Mouse (Mus musculus): Measurements from ENCODE around the gene Fam45a. TPM values are rescaled to one million over a fixed set of nuclear protein-coding genes. Genes with fewer than 3 reads are reported as not detected.
"Not testable (repeated sequence)": the region's sequence is repeated elsewhere in the genome, so short reads cannot be mapped to it uniquely, and the experiment has no call there.

Fam45a gene
- polyA plus RNA-seq, 1 experiment from 2014 or later = 39.7 TPM

GRCm38 (mm10) chr19:60795244-60795643, 16.1 kb upstream of the Fam45a start:
- no peak overlapping the region for H3K9ac ChIP-seq
- no peaks in the 10 kb centered on the region for H3K9me3 ChIP-seq
- no peaks in the 10 kb centered on the region for H3K27me3 ChIP-seq
- no peaks in the 10 kb centered on the region for H3K36me3 ChIP-seq
- H3K4me2 ChIP-seq = no peak overlapping the region
- H3K4me3 ChIP-seq = no peak overlapping the region
- H3K4me1 ChIP-seq (replicated peaks) = no peaks in the 10 kb centered on the region
- no peak for ATAC-seq (ENCODE audit: low FRiP score)
- WGBS = 94% methylated on average over 2 of the region's 2 CpGs
- H3K27ac ChIP-seq = no peak overlapping the region

DNA sequence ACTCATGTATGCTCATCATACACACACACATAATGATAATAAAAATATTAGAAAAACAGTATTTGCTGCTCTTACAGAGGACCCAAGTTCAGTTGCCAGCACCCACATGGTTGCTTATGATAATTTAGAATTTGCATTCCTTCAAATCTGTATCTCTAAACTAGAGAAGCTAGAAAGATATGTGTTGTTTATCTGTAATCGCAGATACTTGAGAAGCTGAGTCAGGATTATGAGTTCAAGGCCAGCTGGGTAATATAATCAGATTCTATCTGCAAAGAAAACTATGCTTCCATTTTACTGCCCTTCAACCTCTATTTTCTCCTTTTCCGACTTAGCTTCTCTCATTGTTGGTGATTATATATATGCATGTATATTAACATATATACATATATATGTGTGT, 14.0 kb upstream of the Fam45a start:
- Histone ChIP-seq H3K4me2 (no peak overlapping the region), H3K4me3 (no peak overlapping the region), H3K9me3 (no peaks in the 10 kb centered on the region), H3K4me1 (replicated peaks) (no peaks in the 10 kb centered on the region), H3K27me3 (no peaks in the 10 kb centered on the region), H3K9ac (no peak overlapping the region), H3K36me3 (no peaks in the 10 kb centered on the region), H3K27ac (no peak overlapping the region)
- 98% methylated on average over 2 of the region's 2 CpGs for WGBS
- no peak for ATAC-seq (ENCODE audit: low FRiP score)

DNA sequence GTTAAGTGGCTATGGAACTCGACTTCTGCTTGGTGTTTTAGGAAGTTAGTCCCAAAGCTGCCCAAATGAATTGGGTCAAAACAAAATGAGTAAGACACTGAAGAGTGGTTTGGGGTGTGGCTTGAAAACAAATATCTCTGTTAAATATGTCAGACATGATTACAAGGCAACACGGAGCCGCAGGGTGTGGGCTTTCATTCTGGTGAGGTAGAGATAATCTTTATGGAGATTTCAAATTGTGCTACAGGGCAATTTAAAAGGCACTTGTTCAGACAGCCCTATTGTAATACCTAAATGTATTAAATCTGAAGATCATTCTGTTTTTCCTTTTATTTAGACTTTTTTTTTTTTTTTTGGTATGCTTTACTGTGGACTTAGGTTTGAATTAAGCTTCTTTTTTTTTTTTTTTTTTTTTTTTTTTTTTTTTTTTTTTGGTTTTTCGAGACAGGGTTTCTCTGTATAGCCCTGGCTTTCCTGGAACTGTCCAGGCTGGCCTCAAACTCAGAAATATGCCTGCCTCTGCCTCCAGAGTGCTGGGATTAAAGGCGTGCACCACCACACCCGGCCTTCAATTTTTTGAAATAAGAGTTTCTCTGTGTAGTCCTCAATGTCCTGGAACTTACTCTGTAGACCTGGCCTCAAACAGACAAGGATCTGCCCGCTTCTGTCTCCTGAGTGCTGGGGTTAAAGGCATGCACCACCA, 11.4 kb upstream of the Fam45a start:
- Histone ChIP-seq H3K9me3 (no peaks in the 10 kb centered on the region), H3K4me1 (replicated peaks) (no peaks in the 10 kb centered on the region), H3K36me3 (no peaks in the 10 kb centered on the region), H3K9ac (no peak overlapping the region), H3K4me2 (no peak overlapping the region), H3K4me3 (no peak overlapping the region), H3K27ac (no peak overlapping the region), H3K27me3 (0 out of 2 replicates have a peak, but pooled peaks cover 3% of the 10 kb centered on the region)
- WGBS = 84% methylated on average over 7 of the region's 7 CpGs
- ATAC-seq (ENCODE audit: low FRiP score) = no peak

GRCm38 (mm10) chr19:60804903-60805302, 6.5 kb upstream of the Fam45a start:
- Histone ChIP-seq H3K4me2 (no peak overlapping the region), H3K27ac (no peak overlapping the region), H3K9ac (no peak overlapping the region), H3K27me3 (0 out of 2 replicates have a peak, but pooled peaks cover 3% of the 10 kb centered on the region), H3K4me3 (no peak overlapping the region), H3K9me3 (no peaks in the 10 kb centered on the region), H3K4me1 (replicated peaks) (no peaks in the 10 kb centered on the region), H3K36me3 (no peaks in the 10 kb centered on the region)
- ATAC-seq (ENCODE audit: low FRiP score) = no peak
- WGBS = 71% methylated on average over 2 of the region's 2 CpGs

GRCm38 (mm10) chr19:60809927-60810326, 1.5 kb upstream of the Fam45a start:
- no peak overlapping the region for H3K27ac ChIP-seq
- 95% methylated on average over 2 of the region's 2 CpGs for WGBS
- no peak overlapping the region for H3K4me3 ChIP-seq
- H3K36me3 ChIP-seq = peaks cover 3% of the 10 kb centered on the region
- no peaks in the 10 kb centered on the region for H3K27me3 ChIP-seq
- ATAC-seq (ENCODE audit: low FRiP score) = no peak
- H3K4me2 ChIP-seq = no peak overlapping the region
- no peaks in the 10 kb centered on the region for H3K9me3 ChIP-seq
- no peak overlapping the region for H3K9ac ChIP-seq
- H3K4me1 ChIP-seq (replicated peaks) = peaks cover 11% of the 10 kb centered on the region

DNA sequence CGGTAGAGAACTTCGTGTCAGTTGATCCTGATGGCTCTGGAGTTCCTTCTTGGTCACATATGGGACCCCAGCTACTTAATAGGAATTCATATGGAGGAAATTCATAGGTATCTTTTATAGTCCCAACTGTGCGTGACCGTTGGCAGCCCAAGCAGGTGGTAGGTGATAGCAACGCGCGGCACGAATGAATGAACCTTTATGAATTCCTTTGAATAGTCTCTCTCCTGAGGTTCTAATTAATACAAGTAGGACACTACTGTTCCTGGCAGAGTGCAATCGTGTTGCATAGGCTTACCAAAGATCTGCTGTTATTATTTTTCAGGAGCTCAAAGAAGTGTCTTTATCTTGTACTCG, 628 bp downstream of the Fam45a start:
- Histone ChIP-seq H3K27me3 (no peaks in the 10 kb centered on the region), H3K36me3 (peaks cover 14% of the 10 kb centered on the region), H3K27ac (peak overlapping the region; percentile 76; the same call in 1 of the 2 replicates), H3K4me1 (replicated peaks) (peaks cover 11% of the 10 kb centered on the region), H3K4me2 (peak overlapping the region; percentile 71), H3K4me3 (peak overlapping the region; percentile 68), H3K9me3 (no peaks in the 10 kb centered on the region), H3K9ac (peak overlapping the region; percentile 84)
- ATAC-seq (ENCODE audit: low FRiP score) = no peak; the same call in 1 of the 2 replicates
- 22% methylated on average over 10 of the region's 10 CpGs for WGBS

GRCm38 (mm10) chr19:60813133-60813532, 1.7 kb downstream of the Fam45a start:
- WGBS = over 99% methylated on average over 6 of the region's 6 CpGs
- no peak overlapping the region for H3K27ac ChIP-seq
- no peak overlapping the region for H3K4me2 ChIP-seq
- no peak overlapping the region for H3K4me3 ChIP-seq
- H3K9me3 ChIP-seq = no peaks in the 10 kb centered on the region
- no peak overlapping the region for H3K9ac ChIP-seq
- no peak for ATAC-seq (ENCODE audit: low FRiP score)
- H3K4me1 ChIP-seq (replicated peaks) = peaks cover 11% of the 10 kb centered on the region
- no peaks in the 10 kb centered on the region for H3K27me3 ChIP-seq
- H3K36me3 ChIP-seq = peaks cover 16% of the 10 kb centered on the region

DNA sequence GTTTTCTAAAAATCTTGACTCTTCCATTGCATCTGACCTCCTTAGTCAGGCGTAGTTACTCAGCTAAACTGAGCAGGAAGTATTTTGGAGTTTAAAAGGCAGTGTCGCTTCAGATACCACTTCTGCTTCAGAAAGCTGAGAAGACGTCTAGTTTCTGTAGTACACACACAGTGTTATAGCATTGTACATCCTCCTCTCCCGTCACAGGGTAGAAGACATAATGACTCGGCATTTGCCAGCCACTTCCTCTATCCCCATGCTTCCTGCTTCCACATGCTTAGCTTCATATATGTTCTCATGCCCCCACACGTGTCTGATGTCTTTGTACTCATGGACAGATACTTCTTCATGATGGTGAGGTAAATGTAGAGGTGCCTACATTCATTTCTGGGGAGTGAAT, 7.3 kb downstream of the Fam45a start:
- H3K27me3 ChIP-seq = no peaks in the 10 kb centered on the region
- H3K9me3 ChIP-seq = no peaks in the 10 kb centered on the region
- no peak for ATAC-seq (ENCODE audit: low FRiP score)
- H3K4me3 ChIP-seq = no peak overlapping the region
- H3K36me3 ChIP-seq = peaks cover 59% of the 10 kb centered on the region
- no peaks in the 10 kb centered on the region for H3K4me1 ChIP-seq (replicated peaks)
- no peak overlapping the region for H3K9ac ChIP-seq
- H3K4me2 ChIP-seq = no peak overlapping the region
- 96% methylated on average over 6 of the region's 6 CpGs for WGBS
- no peak overlapping the region for H3K27ac ChIP-seq

DNA sequence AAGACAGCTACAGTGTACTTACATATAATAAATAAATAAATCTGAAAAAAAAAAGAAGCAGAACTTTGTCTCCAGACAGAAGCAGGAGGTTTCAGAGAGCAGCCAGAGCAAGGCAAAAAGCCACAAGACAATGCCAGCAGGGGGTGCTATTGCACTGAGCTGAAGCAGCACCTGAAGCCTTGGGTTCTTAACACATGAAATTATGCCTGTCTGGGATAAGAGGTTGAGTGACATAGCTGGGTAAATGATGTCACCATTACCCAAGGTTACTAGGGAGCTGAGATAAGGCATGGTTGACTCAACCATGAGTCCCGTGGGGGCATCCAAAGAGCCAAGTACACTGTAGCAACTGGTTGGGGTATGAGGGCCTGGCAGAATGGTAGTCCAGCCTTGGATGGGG, 26.4 kb downstream of the Fam45a start:
- no peak overlapping the region for H3K9ac ChIP-seq
- peaks cover 78% of the 10 kb centered on the region for H3K36me3 ChIP-seq
- 79% methylated on average over 1 of the region's 1 CpGs for WGBS
- H3K27me3 ChIP-seq = no peaks in the 10 kb centered on the region
- no peak overlapping the region for H3K4me2 ChIP-seq
- H3K9me3 ChIP-seq = no peaks in the 10 kb centered on the region
- no peak overlapping the region for H3K27ac ChIP-seq
- no peak for ATAC-seq (ENCODE audit: low FRiP score)
- no peaks in the 10 kb centered on the region for H3K4me1 ChIP-seq (replicated peaks)
- H3K4me3 ChIP-seq = no peak overlapping the region

DNA sequence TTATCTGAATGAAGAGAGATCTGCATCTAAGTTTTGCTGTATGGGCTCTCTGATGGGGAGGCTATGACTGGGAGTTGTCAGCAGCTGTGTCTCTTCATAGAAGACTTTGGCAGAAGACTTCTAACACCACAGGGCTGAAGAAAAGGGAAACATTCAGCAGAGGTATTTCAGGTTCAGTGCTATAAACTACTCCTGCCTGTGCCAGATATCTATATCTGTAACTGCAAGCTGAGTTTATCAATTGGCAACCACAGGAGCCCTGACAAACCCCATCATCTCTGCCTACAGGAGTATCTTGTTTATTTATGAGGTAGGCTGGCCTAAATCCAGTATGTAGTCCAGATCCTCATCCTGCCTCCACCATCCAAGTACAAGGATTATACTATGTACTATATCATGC, 31.9 kb downstream of the Fam45a start:
- Histone ChIP-seq H3K4me1 (replicated peaks) (no peaks in the 10 kb centered on the region), H3K9me3 (no peaks in the 10 kb centered on the region), H3K4me2 (no peak overlapping the region), H3K27me3 (no peaks in the 10 kb centered on the region), H3K9ac (no peak overlapping the region), H3K27ac (no peak overlapping the region), H3K36me3 (peaks cover 70% of the 10 kb centered on the region), H3K4me3 (no peak overlapping the region)
- ATAC-seq (ENCODE audit: low FRiP score) = no peak

GRCm38 (mm10) chr19:60845731-60846130, 34.3 kb downstream of the Fam45a start:
- Histone ChIP-seq H3K4me1 (replicated peaks) (no peaks in the 10 kb centered on the region), H3K4me2 (no peak overlapping the region), H3K9me3 (no peaks in the 10 kb centered on the region), H3K27me3 (no peaks in the 10 kb centered on the region), H3K9ac (no peak overlapping the region), H3K27ac (no peak overlapping the region), H3K36me3 (peaks cover 59% of the 10 kb centered on the region), H3K4me3 (no peak overlapping the region)
- ATAC-seq (ENCODE audit: low FRiP score) = no peak

GRCm38 (mm10) chr19:60860868-60861700, 49.7 kb downstream of the Fam45a start, which contains the start of gene Sfxn4:
TSS of gene Sfxn4 (minus strand) at chr19:60861479.
- H3K4me1 ChIP-seq (replicated peaks) = peaks cover 12% of the 10 kb centered on the region; the same call in 1 of the 2 replicates
- peaks cover 16% of the 10 kb centered on the region for H3K36me3 ChIP-seq
- H3K4me3 ChIP-seq = peak within 1 kb of the TSS; percentile 62
- peak within 1 kb of the TSS; percentile 69 for H3K4me2 ChIP-seq
- 2% methylated on average over 30 of the region's 30 CpGs for WGBS
- H3K9me3 ChIP-seq = no peaks in the 10 kb centered on the region
- H3K27me3 ChIP-seq = no peaks in the 10 kb centered on the region
- peak within 1 kb of the TSS; percentile 79 for H3K9ac ChIP-seq
- ATAC-seq (ENCODE audit: low FRiP score) = peak; percentile 99
- peak within 1 kb of the TSS; percentile 82 for H3K27ac ChIP-seq

GRCm38 (mm10) chr19:60866169-60866568, 54.8 kb downstream of the Fam45a start:
- 96% methylated on average over 4 of the region's 4 CpGs for WGBS
- not testable (repeated sequence) for H3K4me3 ChIP-seq; H3K27me3 ChIP-seq; H3K9ac ChIP-seq; H3K27ac ChIP-seq; ATAC-seq (ENCODE audit: low FRiP score); H3K4me2 ChIP-seq; H3K4me1 ChIP-seq (replicated peaks); H3K9me3 ChIP-seq
- H3K36me3 ChIP-seq = peaks cover 26% of the 10 kb centered on the region

Measured in hindbrain, embryonic 13.5 days (tissue).